Mouse (Mus musculus) neural tube, embryonic 12.5 days (tissue): ENCODE measurements at regions not wholly inside any gene's neighbourhood (a gene's known extent, or its start where the extent isn't known, plus 50 kb on each side); places are given as distances from the start of the nearest gene placed in this dataset.

Experiments
- ATAC-seq: fragments of 200-750 bp; cut with Nextera tagmentation; 2 replicates; pipeline ENCODE4 v1.8.0; 2017; ENCODE audit warnings: low read depth, mild to moderate bottlenecking, moderate TSS enrichment, moderate library complexity; ENCODE audit not compliant: low FRiP score
- H3K27ac ChIP-seq: fragments of 300-500 bp; sonication (generic); 2 replicates; pipeline ENCODE4 v1.5.1; 2016
- H3K27me3 ChIP-seq: fragments of 300-500 bp; sonication (generic); replicated peaks from 2 replicates; pipeline ENCODE4 v1.6.1; 2016; ENCODE audit warnings: mild to moderate bottlenecking
- H3K36me3 ChIP-seq: fragments of 300-500 bp; sonication (generic); 2 replicates; pipeline ENCODE4 v1.6.1; 2016; ENCODE audit warnings: mild to moderate bottlenecking
- H3K4me1 ChIP-seq: fragments of 300-500 bp; sonication (generic); 2 replicates; pipeline ENCODE4 v1.6.1; 2016
- H3K4me2 ChIP-seq: fragments of 300-500 bp; sonication (generic); replicated peaks from 2 replicates; pipeline ENCODE4 v1.6.1; 2016; ENCODE audit warnings: mild to moderate bottlenecking
- H3K4me3 ChIP-seq: fragments of 300-500 bp; sonication (generic); 2 replicates; pipeline ENCODE4 v1.5.1; 2016
- H3K9ac ChIP-seq: fragments of 300-500 bp; sonication (generic); 2 replicates; pipeline ENCODE4 v1.6.1; 2016; ENCODE audit warnings: mild to moderate bottlenecking
- H3K9me3 ChIP-seq: fragments of 300-500 bp; sonication (generic); 2 replicates; pipeline ENCODE4 v1.6.1; 2016; ENCODE audit warnings: mild to moderate bottlenecking
- WGBS: fragments of 180-500 bp; shearing (Covaris S2); methylation state at CpG from one replicate; pipeline ENCODE4 v1.1.7; 2016; 5-methylcytosine and 5-hydroxymethylcytosine counted together

GRCm38 (mm10) chr1:73444216-73444890 is 428.6 kb upstream of the Tnp1 start:
- Histone ChIP-seq H3K27me3 (no peaks in the 10 kb centered on the region), H3K36me3 (no peaks in the 10 kb centered on the region), H3K4me2 (no peak overlapping the region), H3K4me3 (no peak overlapping the region), H3K27ac (no peak overlapping the region), H3K9me3 (no peaks in the 10 kb centered on the region), H3K9ac (no peak overlapping the region), H3K4me1 (no peaks in the 10 kb centered on the region)
- no peak for ATAC-seq
- WGBS = 59% methylated on average over 6 of the region's 6 CpGs

- whole genome bisulfite sequencing = 58% methylated on average over 8 of the region's 8 CpGs
- H3K9ac ChIP-seq = no peak overlapping the region
- H3K9me3 ChIP-seq = no peaks in the 10 kb centered on the region
- H3K36me3 ChIP-seq = no peaks in the 10 kb centered on the region
- H3K27me3 ChIP-seq = no peaks in the 10 kb centered on the region
- 0 out of 2 replicates have a peak, but pooled peaks cover 3% of the 10 kb centered on the region for H3K4me1 ChIP-seq
- no peak overlapping the region for H3K27ac ChIP-seq
- no peak overlapping the region for H3K4me3 ChIP-seq
- H3K4me2 ChIP-seq = no peak overlapping the region
- no peak for ATAC-seq
Observed at GRCm38 (mm10) chr1:73438385-73438784, 422.7 kb upstream of the Tnp1 start.

- no peak overlapping the region for H3K27ac ChIP-seq
- H3K4me2 ChIP-seq = no peak overlapping the region
- no peaks in the 10 kb centered on the region for H3K4me1 ChIP-seq
- H3K27me3 ChIP-seq = no peaks in the 10 kb centered on the region
- ATAC-seq = no peak
- no peak overlapping the region for H3K4me3 ChIP-seq
- no peak overlapping the region for H3K9ac ChIP-seq
- H3K9me3 ChIP-seq = no peaks in the 10 kb centered on the region
- no peaks in the 10 kb centered on the region for H3K36me3 ChIP-seq
- 94% methylated on average over 4 of the region's 4 CpGs for WGBS
Observed at GRCm38 (mm10) chr1:73428101-73428500, 412.4 kb upstream of the Tnp1 start.

- H3K27me3 ChIP-seq = no peaks in the 10 kb centered on the region
- no peak overlapping the region for H3K27ac ChIP-seq
- H3K9ac ChIP-seq = no peak overlapping the region
- no peaks in the 10 kb centered on the region for H3K9me3 ChIP-seq
- no peaks in the 10 kb centered on the region for H3K36me3 ChIP-seq
- H3K4me3 ChIP-seq = no peak overlapping the region
- H3K4me1 ChIP-seq = no peaks in the 10 kb centered on the region
- ATAC-seq = no peak
- no peak overlapping the region for H3K4me2 ChIP-seq
- WGBS = 52% methylated on average over 7 of the region's 7 CpGs
Observed at GRCm38 (mm10) chr1:73425049-73425448, 409.3 kb upstream of the Tnp1 start.

- no peak overlapping the region for H3K4me2 ChIP-seq
- no peak overlapping the region for H3K27ac ChIP-seq
- no peak for ATAC-seq
- H3K9ac ChIP-seq = no peak overlapping the region
- H3K27me3 ChIP-seq = no peaks in the 10 kb centered on the region
- H3K4me3 ChIP-seq = no peak overlapping the region
- H3K4me1 ChIP-seq = no peaks in the 10 kb centered on the region
- no peaks in the 10 kb centered on the region for H3K9me3 ChIP-seq
- no peaks in the 10 kb centered on the region for H3K36me3 ChIP-seq
- 82% methylated on average over 2 of the region's 2 CpGs for WGBS
Observed at GRCm38 (mm10) chr1:73418196-73418595, 402.5 kb upstream of the Tnp1 start.

- Histone ChIP-seq H3K36me3 (no peaks in the 10 kb centered on the region), H3K9ac (no peak overlapping the region), H3K4me2 (no peak overlapping the region), H3K27ac (no peak overlapping the region), H3K4me3 (no peak overlapping the region), H3K4me1 (no peaks in the 10 kb centered on the region), H3K9me3 (no peaks in the 10 kb centered on the region), H3K27me3 (no peaks in the 10 kb centered on the region)
- whole genome bisulfite sequencing = 98% methylated on average over 2 of the region's 2 CpGs
- ATAC-seq = no peak
Observed at GRCm38 (mm10) chr1:73411452-73411851, 395.7 kb upstream of the Tnp1 start.

- no peak overlapping the region for H3K4me2 ChIP-seq
- no peak overlapping the region for H3K27ac ChIP-seq
- 66% methylated on average over 3 of the region's 3 CpGs for WGBS
- no peak for ATAC-seq
- no peaks in the 10 kb centered on the region for H3K27me3 ChIP-seq
- H3K4me3 ChIP-seq = no peak overlapping the region
- H3K36me3 ChIP-seq = no peaks in the 10 kb centered on the region
- no peaks in the 10 kb centered on the region for H3K4me1 ChIP-seq
- no peak overlapping the region for H3K9ac ChIP-seq
- no peaks in the 10 kb centered on the region for H3K9me3 ChIP-seq
Observed at GRCm38 (mm10) chr1:73399178-73399577, 383.5 kb upstream of the Tnp1 start.

- Histone ChIP-seq H3K27me3 (no peaks in the 10 kb centered on the region), H3K36me3 (no peaks in the 10 kb centered on the region), H3K9me3 (no peaks in the 10 kb centered on the region), H3K4me3 (no peak overlapping the region), H3K27ac (no peak overlapping the region), H3K9ac (no peak overlapping the region), H3K4me2 (no peak overlapping the region), H3K4me1 (peaks cover 6% of the 10 kb centered on the region; the same call in 1 of the 2 replicates)
- no peak for ATAC-seq
- WGBS = 62% methylated on average over 1 of the region's 1 CpGs
Observed at GRCm38 (mm10) chr1:73395034-73395433, 379.3 kb upstream of the Tnp1 start.

- ATAC-seq = no peak
- H3K9me3 ChIP-seq = no peaks in the 10 kb centered on the region
- 65% methylated on average over 1 of the region's 1 CpGs for WGBS
Observed at GRCm38 (mm10) chr1:73394466-73394865, 378.8 kb upstream of the Tnp1 start.

GRCm38 (mm10) chr1:73392077-73392476 is 376.4 kb upstream of the Tnp1 start:
- Histone ChIP-seq H3K9ac (no peak overlapping the region), H3K4me2 (no peak overlapping the region), H3K4me1 (peaks cover 6% of the 10 kb centered on the region; the same call in 1 of the 2 replicates), H3K4me3 (no peak overlapping the region), H3K9me3 (no peaks in the 10 kb centered on the region), H3K27me3 (no peaks in the 10 kb centered on the region), H3K36me3 (no peaks in the 10 kb centered on the region), H3K27ac (no peak overlapping the region)
- no peak for ATAC-seq
- WGBS = 22% methylated on average over 10 of the region's 10 CpGs

More at GRCm38 (mm10) chr1:73394466-73394865, 378.8 kb upstream of the Tnp1 start:
- Histone ChIP-seq H3K9ac (no peak overlapping the region), H3K4me2 (no peak overlapping the region), H3K27ac (no peak overlapping the region), H3K36me3 (no peaks in the 10 kb centered on the region), H3K4me1 (peaks cover 6% of the 10 kb centered on the region; the same call in 1 of the 2 replicates), H3K4me3 (no peak overlapping the region), H3K27me3 (no peaks in the 10 kb centered on the region)

- no peak overlapping the region for H3K4me3 ChIP-seq
- H3K27me3 ChIP-seq = no peaks in the 10 kb centered on the region
- no peak overlapping the region for H3K9ac ChIP-seq
- 80% methylated on average over 3 of the region's 3 CpGs for WGBS
- peaks cover 6% of the 10 kb centered on the region; the same call in 1 of the 2 replicates for H3K4me1 ChIP-seq
- no peaks in the 10 kb centered on the region for H3K9me3 ChIP-seq
- H3K27ac ChIP-seq = no peak overlapping the region
- H3K36me3 ChIP-seq = no peaks in the 10 kb centered on the region
- H3K4me2 ChIP-seq = no peak overlapping the region
- ATAC-seq = no peak
Observed at GRCm38 (mm10) chr1:73389976-73390375, 374.3 kb upstream of the Tnp1 start.

GRCm38 (mm10) chr1:73389174-73389573 is 373.5 kb upstream of the Tnp1 start:
- H3K27ac ChIP-seq = no peak overlapping the region
- H3K4me2 ChIP-seq = no peak overlapping the region
- WGBS = 92% methylated on average over 3 of the region's 3 CpGs
- ATAC-seq = no peak
- H3K4me1 ChIP-seq = peaks cover 6% of the 10 kb centered on the region; the same call in 1 of the 2 replicates
- H3K9me3 ChIP-seq = no peaks in the 10 kb centered on the region
- no peaks in the 10 kb centered on the region for H3K27me3 ChIP-seq
- no peak overlapping the region for H3K4me3 ChIP-seq
- H3K36me3 ChIP-seq = no peaks in the 10 kb centered on the region
- no peak overlapping the region for H3K9ac ChIP-seq

GRCm38 (mm10) chr1:73381578-73381977 is 365.9 kb upstream of the Tnp1 start:
- Histone ChIP-seq H3K36me3 (no peaks in the 10 kb centered on the region), H3K4me3 (no peak overlapping the region), H3K4me1 (0 out of 2 replicates have a peak, but pooled peaks cover 2% of the 10 kb centered on the region), H3K9me3 (no peaks in the 10 kb centered on the region), H3K27me3 (no peaks in the 10 kb centered on the region), H3K4me2 (no peak overlapping the region), H3K9ac (no peak overlapping the region), H3K27ac (no peak overlapping the region)
- 51% methylated on average over 9 of the region's 9 CpGs for WGBS
- no peak for ATAC-seq
